Mouse (Mus musculus): ENCODE measurements at regions not wholly inside any gene's neighbourhood (a gene's known extent, or its start where the extent isn't known, plus 50 kb on each side); places are given as distances from the start of the nearest gene placed in this dataset.

DNA sequence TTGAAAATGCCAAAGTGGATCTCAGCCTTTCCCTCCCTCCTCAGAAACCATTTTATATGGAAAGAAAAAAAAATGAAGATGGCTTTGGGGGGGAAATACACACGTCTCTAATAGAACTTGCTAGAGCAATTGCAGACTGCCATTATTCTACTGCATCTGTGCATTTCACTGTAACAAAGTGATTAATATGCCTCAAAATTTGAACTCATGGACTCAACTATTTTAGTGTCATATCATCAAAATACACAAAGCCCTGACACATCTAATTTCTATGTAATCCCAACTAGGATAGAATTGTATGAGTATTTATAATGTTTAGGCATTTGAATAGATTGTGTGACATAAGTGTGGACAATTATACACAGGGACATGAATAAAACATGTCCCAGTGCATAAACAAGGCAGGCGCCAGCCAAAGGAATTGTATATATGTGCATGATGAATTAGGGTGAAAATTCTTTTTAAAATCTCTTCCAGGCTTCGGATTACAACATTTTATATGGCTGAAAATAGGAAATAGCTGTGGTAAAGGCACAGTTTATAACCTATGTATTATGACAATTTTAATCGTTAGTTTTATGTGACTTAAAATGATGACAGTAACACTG lies 115.4 kb upstream of the Fam92a start:
- Histone ChIP-seq H3ac (ENCODE audit: control insufficient read depth, insufficient read length, low read depth) (no peak overlapping the region), H3K79me2 (ENCODE audit: control insufficient read depth, insufficient read depth) (no peaks in the 10 kb centered on the region), H3K27me3 (ENCODE audit: control insufficient read depth, insufficient read depth, insufficient read length) (no peaks in the 10 kb centered on the region), H3K36me3 (ENCODE audit: control insufficient read depth, insufficient read depth) (no peaks in the 10 kb centered on the region), H3K79me3 (ENCODE audit: low read depth) (no peaks in the 10 kb centered on the region), H3K4me3 (ENCODE audit: insufficient read depth, poor library complexity, severe bottlenecking) (no peak overlapping the region)
- TF ChIP-seq MYOD1 (IDR thresholded peaks at IDR 0.05; ENCODE audit: control insufficient read depth, insufficient read length, low read depth) (no peak), CEBPB (IDR thresholded peaks at IDR 0.05; ENCODE audit: low read depth) (no peak), FOSL1 (IDR thresholded peaks at IDR 0.05; ENCODE audit: insufficient read depth, low read length, poor library complexity, severe bottlenecking) (no peak), MYOG (IDR thresholded peaks at IDR 0.05; ENCODE audit: control insufficient read depth, extremely low read depth, insufficient read length) (no peak), CTCF (IDR thresholded peaks at IDR 0.05; ENCODE audit: control insufficient read depth, insufficient read depth, insufficient read length) (no peak), MAX (IDR thresholded peaks at IDR 0.05) (no peak), USF1 (IDR thresholded peaks at IDR 0.05; ENCODE audit: low read depth) (no peak)

DNA sequence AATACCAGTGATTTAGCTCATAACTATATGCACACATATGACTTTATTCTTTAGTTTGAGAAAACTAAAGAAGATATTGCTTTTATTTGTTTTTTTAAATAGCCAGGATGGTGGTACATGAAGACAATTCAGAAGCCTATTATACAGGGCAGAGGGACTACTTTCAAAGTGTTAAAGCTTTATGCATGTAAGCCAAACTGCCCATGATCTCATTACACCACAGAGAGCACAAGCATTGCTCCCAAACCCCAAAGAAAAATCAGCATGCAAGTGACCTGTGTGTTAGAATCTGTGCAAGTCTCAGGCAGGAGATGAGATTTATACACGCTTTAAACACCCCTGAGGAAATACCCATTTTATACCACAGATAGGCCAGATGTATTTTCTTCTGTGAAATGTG lies 114.6 kb upstream of the Fam92a start:
- no peak overlapping the region for H3ac ChIP-seq (ENCODE audit: control insufficient read depth, insufficient read length, low read depth)
- no peaks in the 10 kb centered on the region for H3K36me3 ChIP-seq (ENCODE audit: control insufficient read depth, insufficient read depth)
- no peaks in the 10 kb centered on the region for H3K79me2 ChIP-seq (ENCODE audit: control insufficient read depth, insufficient read depth)
- no peak overlapping the region for H3K4me3 ChIP-seq (ENCODE audit: insufficient read depth, poor library complexity, severe bottlenecking)
- TF ChIP-seq MYOD1 (IDR thresholded peaks at IDR 0.05; ENCODE audit: control insufficient read depth, insufficient read length, low read depth) (no peak), FOSL1 (IDR thresholded peaks at IDR 0.05; ENCODE audit: insufficient read depth, low read length, poor library complexity, severe bottlenecking) (no peak)
- H3K79me3 ChIP-seq (ENCODE audit: low read depth): no peaks in the 10 kb centered on the region
- no peaks in the 10 kb centered on the region for H3K27me3 ChIP-seq (ENCODE audit: control insufficient read depth, insufficient read depth, insufficient read length)

DNA sequence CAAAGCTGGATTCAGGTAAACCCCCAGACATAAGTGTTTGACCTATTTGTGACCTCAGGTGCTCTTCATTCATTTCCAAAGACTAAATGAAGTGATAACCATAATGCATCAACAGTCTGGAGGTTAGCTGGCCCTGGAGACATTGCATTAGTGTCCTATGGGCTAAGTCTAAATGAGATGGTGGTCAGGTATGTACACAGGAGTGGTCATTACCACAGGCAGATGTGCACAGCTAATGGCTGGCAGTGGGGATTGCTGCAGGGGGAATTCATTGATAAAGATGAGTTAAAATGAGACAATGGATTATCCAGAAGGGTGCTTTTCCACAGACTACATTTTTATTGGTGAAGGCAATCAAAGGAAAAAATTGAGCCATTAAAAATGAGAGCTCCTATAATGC lies 114.2 kb upstream of the Fam92a start:
- Histone ChIP-seq H3K79me3 (ENCODE audit: low read depth) (no peaks in the 10 kb centered on the region), H3ac (ENCODE audit: control insufficient read depth, insufficient read length, low read depth) (no peak overlapping the region), H3K27me3 (ENCODE audit: control insufficient read depth, insufficient read depth, insufficient read length) (no peaks in the 10 kb centered on the region), H3K79me2 (ENCODE audit: control insufficient read depth, insufficient read depth) (no peaks in the 10 kb centered on the region), H3K36me3 (ENCODE audit: control insufficient read depth, insufficient read depth) (no peaks in the 10 kb centered on the region), H3K4me3 (ENCODE audit: insufficient read depth, poor library complexity, severe bottlenecking) (no peak overlapping the region)
- no peak for TF ChIP-seq USF1 (IDR thresholded peaks at IDR 0.05; ENCODE audit: low read depth)
- no peak for TF ChIP-seq MAX (IDR thresholded peaks at IDR 0.05)
- no peak for TF ChIP-seq CEBPB (IDR thresholded peaks at IDR 0.05; ENCODE audit: low read depth)
- no peak for TF ChIP-seq FOSL1 (IDR thresholded peaks at IDR 0.05; ENCODE audit: insufficient read depth, low read length, poor library complexity, severe bottlenecking)
- no peak for TF ChIP-seq MYOG (IDR thresholded peaks at IDR 0.05; ENCODE audit: control insufficient read depth, extremely low read depth, insufficient read length)
- TF ChIP-seq MYOD1 (IDR thresholded peaks at IDR 0.05; ENCODE audit: control insufficient read depth, insufficient read length, low read depth): no peak
- no peak for TF ChIP-seq CTCF (IDR thresholded peaks at IDR 0.05; ENCODE audit: control insufficient read depth, insufficient read depth, insufficient read length)

DNA sequence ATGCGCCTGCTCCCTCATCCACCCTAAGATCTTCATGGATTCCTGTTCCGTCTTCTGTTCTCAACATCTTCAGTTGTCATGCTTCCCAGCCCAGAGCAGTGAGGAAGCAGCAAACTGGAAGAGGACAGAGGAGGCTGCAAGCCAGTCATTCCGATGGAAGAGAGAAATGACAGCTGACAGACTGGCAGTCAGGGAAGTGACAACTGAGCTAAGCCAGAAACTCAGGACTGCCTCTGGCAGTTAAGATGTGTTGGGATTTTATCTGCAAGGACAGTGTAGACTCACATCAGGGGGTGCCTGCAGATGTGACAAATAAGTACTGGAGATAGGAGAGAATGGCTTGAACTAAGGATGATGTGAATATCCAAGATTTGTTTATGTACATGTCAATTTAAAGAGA lies 106.1 kb upstream of the Fam92a start:
- no peak overlapping the region for H3ac ChIP-seq (ENCODE audit: control insufficient read depth, insufficient read length, low read depth)
- TF ChIP-seq USF1 (IDR thresholded peaks at IDR 0.05; ENCODE audit: low read depth): no peak
- no peak for TF ChIP-seq MYOD1 (IDR thresholded peaks at IDR 0.05; ENCODE audit: control insufficient read depth, insufficient read length, low read depth)
- TF ChIP-seq FOSL1 (IDR thresholded peaks at IDR 0.05; ENCODE audit: insufficient read depth, low read length, poor library complexity, severe bottlenecking): no peak
- no peak for TF ChIP-seq MAX (IDR thresholded peaks at IDR 0.05)
- TF ChIP-seq CTCF (IDR thresholded peaks at IDR 0.05; ENCODE audit: control insufficient read depth, insufficient read depth, insufficient read length): no peak
- no peak for TF ChIP-seq MYOG (IDR thresholded peaks at IDR 0.05; ENCODE audit: control insufficient read depth, extremely low read depth, insufficient read length)
- TF ChIP-seq CEBPB (IDR thresholded peaks at IDR 0.05; ENCODE audit: low read depth): no peak
- no peaks in the 10 kb centered on the region for H3K36me3 ChIP-seq (ENCODE audit: control insufficient read depth, insufficient read depth)
- H3K4me3 ChIP-seq (ENCODE audit: insufficient read depth, poor library complexity, severe bottlenecking): no peak overlapping the region
- no peaks in the 10 kb centered on the region for H3K79me2 ChIP-seq (ENCODE audit: control insufficient read depth, insufficient read depth)
- no peaks in the 10 kb centered on the region for H3K27me3 ChIP-seq (ENCODE audit: control insufficient read depth, insufficient read depth, insufficient read length)
- no peaks in the 10 kb centered on the region for H3K79me3 ChIP-seq (ENCODE audit: low read depth)

DNA sequence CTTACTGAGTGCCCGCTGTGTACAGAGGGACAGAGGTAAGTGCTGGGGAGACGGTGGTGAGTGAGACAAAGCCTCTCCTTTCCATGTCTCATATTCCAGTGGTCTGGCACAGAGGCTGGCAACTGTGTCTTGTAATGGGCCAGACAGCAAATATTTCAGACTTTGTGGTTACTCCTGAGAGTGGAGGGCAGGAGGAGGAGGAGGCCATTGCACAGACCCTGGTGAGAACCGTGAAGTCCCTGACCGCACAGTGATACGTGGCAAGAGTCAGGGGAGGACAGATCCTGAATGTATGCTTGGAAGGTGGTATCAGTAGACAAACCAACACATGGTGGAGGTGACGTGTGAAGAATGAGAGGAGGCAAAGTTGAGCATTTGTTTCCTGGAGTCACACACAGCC lies 101.6 kb upstream of the Fam92a start:
- Histone ChIP-seq H3K36me3 (ENCODE audit: control insufficient read depth, insufficient read depth) (no peaks in the 10 kb centered on the region), H3K4me3 (ENCODE audit: insufficient read depth, poor library complexity, severe bottlenecking) (no peak overlapping the region), H3K79me3 (ENCODE audit: low read depth) (no peaks in the 10 kb centered on the region), H3K79me2 (ENCODE audit: control insufficient read depth, insufficient read depth) (no peaks in the 10 kb centered on the region), H3K27me3 (ENCODE audit: control insufficient read depth, insufficient read depth, insufficient read length) (no peaks in the 10 kb centered on the region), H3ac (ENCODE audit: control insufficient read depth, insufficient read length, low read depth) (no peak overlapping the region)
- TF ChIP-seq CTCF (IDR thresholded peaks at IDR 0.05; ENCODE audit: control insufficient read depth, insufficient read depth, insufficient read length) (no peak), CEBPB (IDR thresholded peaks at IDR 0.05; ENCODE audit: low read depth) (no peak), MAX (IDR thresholded peaks at IDR 0.05) (no peak), MYOD1 (IDR thresholded peaks at IDR 0.05; ENCODE audit: control insufficient read depth, insufficient read length, low read depth) (no peak)

DNA sequence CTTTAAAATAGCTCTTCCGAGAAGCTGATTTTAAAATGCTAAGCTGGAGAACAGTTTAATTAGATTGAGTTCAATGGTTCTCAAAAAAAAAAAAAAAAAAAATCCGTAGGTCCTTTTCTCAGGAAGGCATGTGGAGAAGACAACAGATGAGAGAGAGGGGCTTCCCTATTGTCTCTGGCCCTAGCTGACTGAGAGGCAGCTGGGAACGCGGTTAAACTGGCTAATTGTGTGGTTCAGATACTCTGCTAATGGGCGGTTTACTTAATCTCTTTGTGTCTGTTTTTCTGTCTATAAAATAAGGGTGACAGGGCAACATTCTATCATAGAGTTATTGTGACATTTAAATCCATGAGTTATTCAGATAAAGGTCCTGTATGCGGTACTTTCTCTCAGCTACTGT lies 101.1 kb upstream of the Fam92a start:
- Histone ChIP-seq H3K79me2 (ENCODE audit: control insufficient read depth, insufficient read depth) (no peaks in the 10 kb centered on the region), H3K4me3 (ENCODE audit: insufficient read depth, poor library complexity, severe bottlenecking) (no peak overlapping the region), H3K27me3 (ENCODE audit: control insufficient read depth, insufficient read depth, insufficient read length) (no peaks in the 10 kb centered on the region), H3ac (ENCODE audit: control insufficient read depth, insufficient read length, low read depth) (no peak overlapping the region), H3K79me3 (ENCODE audit: low read depth) (no peaks in the 10 kb centered on the region), H3K36me3 (ENCODE audit: control insufficient read depth, insufficient read depth) (no peaks in the 10 kb centered on the region)
- no peak for TF ChIP-seq MYOG (IDR thresholded peaks at IDR 0.05; ENCODE audit: control insufficient read depth, extremely low read depth, insufficient read length)
- no peak for TF ChIP-seq FOSL1 (IDR thresholded peaks at IDR 0.05; ENCODE audit: insufficient read depth, low read length, poor library complexity, severe bottlenecking)
- no peak for TF ChIP-seq MYOD1 (IDR thresholded peaks at IDR 0.05; ENCODE audit: control insufficient read depth, insufficient read length, low read depth)
- TF ChIP-seq CTCF (IDR thresholded peaks at IDR 0.05; ENCODE audit: control insufficient read depth, insufficient read depth, insufficient read length): no peak
- TF ChIP-seq MAX (IDR thresholded peaks at IDR 0.05): no peak
- TF ChIP-seq CEBPB (IDR thresholded peaks at IDR 0.05; ENCODE audit: low read depth): no peak
- no peak for TF ChIP-seq USF1 (IDR thresholded peaks at IDR 0.05; ENCODE audit: low read depth)
